Mouse (Mus musculus): ENCODE results near the gene Bptf. TPM values are rescaled to one million over a fixed set of nuclear protein-coding genes. Genes with fewer than 3 reads are reported as not detected.

Bptf gene
- polyA plus RNA-seq, 1 experiment, result 58.4 TPM

GRCm38 (mm10) chr11:107125011-107125410 lies 6.9 kb downstream of the Bptf start:
- no peak for DNase-seq

GRCm38 (mm10) chr11:107124327-107124731 lies 7.6 kb downstream of the Bptf start:
- no peaks in the 10 kb centered on the region for H3K27me3 ChIP-seq (ENCODE audit: control insufficient read depth, insufficient read depth, low read length)
- no peak overlapping the region for H3K4me3 ChIP-seq (ENCODE audit: control insufficient read depth, insufficient read depth, low read length)
- H3K27ac ChIP-seq (ENCODE audit: control insufficient read depth, insufficient read depth, low read length), result no peak overlapping the region
- no peak for DNase-seq
- peaks cover 20% of the 10 kb centered on the region for H3K4me1 ChIP-seq (replicated peaks; ENCODE audit: control insufficient read depth, insufficient read depth, low read length)
- no peak for TF ChIP-seq CTCF (IDR thresholded peaks at IDR 0.05; ENCODE audit: borderline replicate concordance, control insufficient read depth, extremely low read depth, insufficient read depth, low read length, poor library complexity)
- no peak for TF ChIP-seq POLR2A (IDR thresholded peaks at IDR 0.05; ENCODE audit: control insufficient read depth, extremely low read depth, insufficient read depth, low read length, poor library complexity)
- WGBS, result 7% methylated on average over 7 of the region's 7 CpGs
- no peaks in the 10 kb centered on the region for H3K36me3 ChIP-seq (ENCODE audit: control insufficient read depth, insufficient read depth, low read length)

More at GRCm38 (mm10) chr11:107125011-107125410, 6.9 kb downstream of the Bptf start:
- WGBS, result 93% methylated on average over 4 of the region's 4 CpGs
- H3K27me3 ChIP-seq (ENCODE audit: control insufficient read depth, insufficient read depth, low read length), result no peaks in the 10 kb centered on the region
- H3K36me3 ChIP-seq (ENCODE audit: control insufficient read depth, insufficient read depth, low read length), result no peaks in the 10 kb centered on the region
- TF ChIP-seq POLR2A (IDR thresholded peaks at IDR 0.05; ENCODE audit: control insufficient read depth, extremely low read depth, insufficient read depth, low read length, poor library complexity), result no peak
- TF ChIP-seq CTCF (IDR thresholded peaks at IDR 0.05; ENCODE audit: borderline replicate concordance, control insufficient read depth, extremely low read depth, insufficient read depth, low read length, poor library complexity), result no peak
- peaks cover 20% of the 10 kb centered on the region for H3K4me1 ChIP-seq (replicated peaks; ENCODE audit: control insufficient read depth, insufficient read depth, low read length)
- H3K27ac ChIP-seq (ENCODE audit: control insufficient read depth, insufficient read depth, low read length), result no peak overlapping the region
- no peak overlapping the region for H3K4me3 ChIP-seq (ENCODE audit: control insufficient read depth, insufficient read depth, low read length)

- H3K27me3 ChIP-seq (ENCODE audit: control insufficient read depth, insufficient read depth, low read length), result no peaks in the 10 kb centered on the region
- 96% methylated on average over 12 of the region's 12 CpGs for WGBS
- H3K36me3 ChIP-seq (ENCODE audit: control insufficient read depth, insufficient read depth, low read length), result no peaks in the 10 kb centered on the region
- H3K4me1 ChIP-seq (replicated peaks; ENCODE audit: control insufficient read depth, insufficient read depth, low read length), result peaks cover 8% of the 10 kb centered on the region
- no peak for TF ChIP-seq POLR2A (IDR thresholded peaks at IDR 0.05; ENCODE audit: control insufficient read depth, extremely low read depth, insufficient read depth, low read length, poor library complexity)
- no peak for TF ChIP-seq CTCF (IDR thresholded peaks at IDR 0.05; ENCODE audit: borderline replicate concordance, control insufficient read depth, extremely low read depth, insufficient read depth, low read length, poor library complexity)
- H3K27ac ChIP-seq (ENCODE audit: control insufficient read depth, insufficient read depth, low read length), result no peak overlapping the region
- DNase-seq, result no peak
- no peak overlapping the region for H3K4me3 ChIP-seq (ENCODE audit: control insufficient read depth, insufficient read depth, low read length)
Measured at GRCm38 (mm10) chr11:107117789-107118188, 14.1 kb downstream of the Bptf start.

GRCm38 (mm10) chr11:107113881-107114557 lies 17.9 kb downstream of the Bptf start:
- 91% methylated on average over 10 of the region's 10 CpGs for WGBS
- peaks cover 16% of the 10 kb centered on the region for H3K36me3 ChIP-seq (ENCODE audit: control insufficient read depth, insufficient read depth, low read length)

GRCm38 (mm10) chr11:107113112-107113511 lies 18.8 kb downstream of the Bptf start:
- TF ChIP-seq CTCF (IDR thresholded peaks at IDR 0.05; ENCODE audit: borderline replicate concordance, control insufficient read depth, extremely low read depth, insufficient read depth, low read length, poor library complexity), result no peak
- no peak for TF ChIP-seq POLR2A (IDR thresholded peaks at IDR 0.05; ENCODE audit: control insufficient read depth, extremely low read depth, insufficient read depth, low read length, poor library complexity)
- Histone ChIP-seq H3K27ac (ENCODE audit: control insufficient read depth, insufficient read depth, low read length) (no peak overlapping the region), H3K4me3 (ENCODE audit: control insufficient read depth, insufficient read depth, low read length) (no peak overlapping the region), H3K36me3 (ENCODE audit: control insufficient read depth, insufficient read depth, low read length) (peaks cover 16% of the 10 kb centered on the region), H3K27me3 (ENCODE audit: control insufficient read depth, insufficient read depth, low read length) (no peaks in the 10 kb centered on the region), H3K4me1 (replicated peaks; ENCODE audit: control insufficient read depth, insufficient read depth, low read length) (peaks cover 9% of the 10 kb centered on the region)
- 88% methylated on average over 4 of the region's 4 CpGs for WGBS
- no peak for DNase-seq

More at GRCm38 (mm10) chr11:107113881-107114557, 17.9 kb downstream of the Bptf start:
- no peak for TF ChIP-seq POLR2A (IDR thresholded peaks at IDR 0.05; ENCODE audit: control insufficient read depth, extremely low read depth, insufficient read depth, low read length, poor library complexity)
- no peak for TF ChIP-seq CTCF (IDR thresholded peaks at IDR 0.05; ENCODE audit: borderline replicate concordance, control insufficient read depth, extremely low read depth, insufficient read depth, low read length, poor library complexity)
- Histone ChIP-seq H3K27ac (ENCODE audit: control insufficient read depth, insufficient read depth, low read length) (no peak overlapping the region), H3K27me3 (ENCODE audit: control insufficient read depth, insufficient read depth, low read length) (no peaks in the 10 kb centered on the region), H3K4me1 (replicated peaks; ENCODE audit: control insufficient read depth, insufficient read depth, low read length) (peaks cover 5% of the 10 kb centered on the region), H3K4me3 (ENCODE audit: control insufficient read depth, insufficient read depth, low read length) (no peak overlapping the region)
- no peak for DNase-seq

- no peak overlapping the region for H3K27ac ChIP-seq (ENCODE audit: control insufficient read depth, insufficient read depth, low read length)
- no peak overlapping the region for H3K4me3 ChIP-seq (ENCODE audit: control insufficient read depth, insufficient read depth, low read length)
- H3K36me3 ChIP-seq (ENCODE audit: control insufficient read depth, insufficient read depth, low read length), result peaks cover 16% of the 10 kb centered on the region
- WGBS, result 97% methylated on average over 8 of the region's 8 CpGs
- peaks cover 20% of the 10 kb centered on the region for H3K4me1 ChIP-seq (replicated peaks; ENCODE audit: control insufficient read depth, insufficient read depth, low read length)
- no peaks in the 10 kb centered on the region for H3K27me3 ChIP-seq (ENCODE audit: control insufficient read depth, insufficient read depth, low read length)
- TF ChIP-seq CTCF (IDR thresholded peaks at IDR 0.05; ENCODE audit: borderline replicate concordance, control insufficient read depth, extremely low read depth, insufficient read depth, low read length, poor library complexity) (no peak), POLR2A (IDR thresholded peaks at IDR 0.05; ENCODE audit: control insufficient read depth, extremely low read depth, insufficient read depth, low read length, poor library complexity) (no peak)
- no peak for DNase-seq
Measured at GRCm38 (mm10) chr11:107109669-107110068, 22.3 kb downstream of the Bptf start.
